Mouse (Mus musculus): ENCODE measurements around the gene Atp2b4. TPM values are rescaled to one million over a fixed set of nuclear protein-coding genes. Genes with fewer than 3 reads are reported as not detected.

Gene Atp2b4
- total RNA-seq (2021) (10 to 100 TPM; 21.3 to 22.3 TPM), polyA plus RNA-seq (2012; rRNA removed) (6.6 and 10.2 TPM in 2 replicates)
- long read RNA-seq, partial matches to known transcripts, result 0 of 4 reads
- long read RNA-seq, other reads (novel, unspliced or antisense), result 4 of 4 reads

GRCm38 (mm10) chr1:133800948-133801393, at the start of gene Atp2b4:
TSS of gene Atp2b4 (minus strand) at chr1:133801041.
- peak within 1 kb of the TSS; percentile 81 for H3K27ac ChIP-seq
- peaks cover 7% of the 10 kb centered on the region for H3K4me1 ChIP-seq (ENCODE audit: control insufficient read depth, insufficient read depth, low read length)
- H3K4me3 ChIP-seq, result peak within 1 kb of the TSS; percentile 70
- peak; percentile 82 for TF ChIP-seq POLR2A (IDR thresholded peaks at IDR 0.05; ENCODE audit: insufficient read depth, low read depth, low read length)
- no peak for TF ChIP-seq EP300 (IDR thresholded peaks at IDR 0.05; ENCODE audit: insufficient read depth, low read depth, low read length)
- peaks cover 2% of the 10 kb centered on the region; the same call in 1 of the 2 replicates for H3K27me3 ChIP-seq (ENCODE audit: control insufficient read depth, insufficient read depth, low read length)
- H3K9ac ChIP-seq (ENCODE audit: low read depth, low read length), result peak within 1 kb of the TSS; percentile 68
- no peaks in the 10 kb centered on the region for H3K36me3 ChIP-seq (ENCODE audit: control insufficient read depth, insufficient read depth, low read length)
- intact Hi-C loops (cut with DNase I), result loop anchor here (2.0 to 5.0 kb wide), 3 partner anchors 51 to 96 kb away; no protein-coding TSS in a partner anchor
- peak; percentile 95 to 99 for DNase-seq
- H3K79me2 ChIP-seq (replicated peaks; ENCODE audit: control insufficient read depth, insufficient read depth, low read length), result no peaks in the 10 kb centered on the region
- WGBS, result 0% methylated on average over 16 of the region's 16 CpGs

- Histone ChIP-seq H3K4me1 (ENCODE audit: control insufficient read depth, insufficient read depth, low read length) (no peaks in the 10 kb centered on the region), H3K79me2 (replicated peaks; ENCODE audit: control insufficient read depth, insufficient read depth, low read length) (no peaks in the 10 kb centered on the region), H3K27ac (no peak overlapping the region), H3K4me3 (no peak overlapping the region), H3K27me3 (ENCODE audit: control insufficient read depth, insufficient read depth, low read length) (no peaks in the 10 kb centered on the region), H3K9ac (ENCODE audit: low read depth, low read length) (no peak overlapping the region), H3K36me3 (ENCODE audit: control insufficient read depth, insufficient read depth, low read length) (no peaks in the 10 kb centered on the region)
- intact Hi-C loops (cut with DNase I), result no loop called here
- WGBS, result 58% methylated on average over 9 of the region's 9 CpGs
- TF ChIP-seq CTCF (IDR thresholded peaks at IDR 0.05) (no peak), EP300 (IDR thresholded peaks at IDR 0.05; ENCODE audit: insufficient read depth, low read depth, low read length) (no peak), POLR2A (IDR thresholded peaks at IDR 0.05; ENCODE audit: insufficient read depth, low read depth, low read length) (no peak)
- DNase-seq, result no peak
These were observed 43.9 kb upstream of the Atp2b4 start for GRCm38 (mm10) chr1:133844734-133845133.

GRCm38 (mm10) chr1:133843900-133844299, 43.1 kb upstream of the Atp2b4 start:
- TF ChIP-seq CTCF (IDR thresholded peaks at IDR 0.05) (no peak), POLR2A (IDR thresholded peaks at IDR 0.05; ENCODE audit: insufficient read depth, low read depth, low read length) (no peak)
- 91% methylated on average over 6 of the region's 6 CpGs for WGBS

GRCm38 (mm10) chr1:133843370-133843769, 42.5 kb upstream of the Atp2b4 start:
- TF ChIP-seq CTCF (IDR thresholded peaks at IDR 0.05) (no peak), POLR2A (IDR thresholded peaks at IDR 0.05; ENCODE audit: insufficient read depth, low read depth, low read length) (no peak), EP300 (IDR thresholded peaks at IDR 0.05; ENCODE audit: insufficient read depth, low read depth, low read length) (no peak)
- no peaks in the 10 kb centered on the region for H3K79me2 ChIP-seq (replicated peaks; ENCODE audit: control insufficient read depth, insufficient read depth, low read length)
- no peak overlapping the region for H3K9ac ChIP-seq (ENCODE audit: low read depth, low read length)
- H3K36me3 ChIP-seq (ENCODE audit: control insufficient read depth, insufficient read depth, low read length), result no peaks in the 10 kb centered on the region
- no peak overlapping the region for H3K27ac ChIP-seq
- no peaks in the 10 kb centered on the region for H3K27me3 ChIP-seq (ENCODE audit: control insufficient read depth, insufficient read depth, low read length)
- DNase-seq, result no peak
- intact Hi-C loops (cut with DNase I), result no loop called here
- H3K4me1 ChIP-seq (ENCODE audit: control insufficient read depth, insufficient read depth, low read length), result no peaks in the 10 kb centered on the region
- WGBS, result 69% methylated on average over 4 of the region's 4 CpGs
- no peak overlapping the region for H3K4me3 ChIP-seq

More at GRCm38 (mm10) chr1:133843900-133844299, 43.1 kb upstream of the Atp2b4 start:
- Histone ChIP-seq H3K27me3 (ENCODE audit: control insufficient read depth, insufficient read depth, low read length) (no peaks in the 10 kb centered on the region), H3K4me1 (ENCODE audit: control insufficient read depth, insufficient read depth, low read length) (no peaks in the 10 kb centered on the region), H3K4me3 (no peak overlapping the region), H3K36me3 (ENCODE audit: control insufficient read depth, insufficient read depth, low read length) (no peaks in the 10 kb centered on the region), H3K9ac (ENCODE audit: low read depth, low read length) (no peak overlapping the region), H3K27ac (no peak overlapping the region), H3K79me2 (replicated peaks; ENCODE audit: control insufficient read depth, insufficient read depth, low read length) (no peaks in the 10 kb centered on the region)
- no peak for DNase-seq
- intact Hi-C loops (cut with DNase I), result no loop called here

GRCm38 (mm10) chr1:133842074-133842725, 41.4 kb upstream of the Atp2b4 start:
- Histone ChIP-seq H3K36me3 (ENCODE audit: control insufficient read depth, insufficient read depth, low read length) (no peaks in the 10 kb centered on the region), H3K27me3 (ENCODE audit: control insufficient read depth, insufficient read depth, low read length) (no peaks in the 10 kb centered on the region), H3K79me2 (replicated peaks; ENCODE audit: control insufficient read depth, insufficient read depth, low read length) (no peaks in the 10 kb centered on the region), H3K4me3 (no peak overlapping the region), H3K9ac (ENCODE audit: low read depth, low read length) (no peak overlapping the region), H3K27ac (no peak overlapping the region), H3K4me1 (ENCODE audit: control insufficient read depth, insufficient read depth, low read length) (no peaks in the 10 kb centered on the region)
- intact Hi-C loops (cut with DNase I), result no loop called here
- no peak for TF ChIP-seq POLR2A (IDR thresholded peaks at IDR 0.05; ENCODE audit: insufficient read depth, low read depth, low read length)
- no peak for TF ChIP-seq EP300 (IDR thresholded peaks at IDR 0.05; ENCODE audit: insufficient read depth, low read depth, low read length)
- TF ChIP-seq CTCF (IDR thresholded peaks at IDR 0.05), result no peak
- no peak for DNase-seq
- 68% methylated on average over 11 of the region's 11 CpGs for WGBS

- Histone ChIP-seq H3K4me1 (ENCODE audit: control insufficient read depth, insufficient read depth, low read length) (no peaks in the 10 kb centered on the region), H3K4me3 (no peak overlapping the region), H3K27ac (no peak overlapping the region), H3K27me3 (ENCODE audit: control insufficient read depth, insufficient read depth, low read length) (no peaks in the 10 kb centered on the region), H3K9ac (ENCODE audit: low read depth, low read length) (no peak overlapping the region), H3K79me2 (replicated peaks; ENCODE audit: control insufficient read depth, insufficient read depth, low read length) (no peaks in the 10 kb centered on the region), H3K36me3 (ENCODE audit: control insufficient read depth, insufficient read depth, low read length) (no peaks in the 10 kb centered on the region)
- DNase-seq, result no peak
- intact Hi-C loops (cut with DNase I), result no loop called here
- 93% methylated on average over 15 of the region's 15 CpGs for WGBS
- TF ChIP-seq EP300 (IDR thresholded peaks at IDR 0.05; ENCODE audit: insufficient read depth, low read depth, low read length) (no peak), CTCF (IDR thresholded peaks at IDR 0.05) (no peak), POLR2A (IDR thresholded peaks at IDR 0.05; ENCODE audit: insufficient read depth, low read depth, low read length) (no peak)
These were observed 40.5 kb upstream of the Atp2b4 start for GRCm38 (mm10) chr1:133841171-133841926.
